Comparison of ENCODE assay signal across 19 mouse cellular contexts in the genomic region with DNA sequence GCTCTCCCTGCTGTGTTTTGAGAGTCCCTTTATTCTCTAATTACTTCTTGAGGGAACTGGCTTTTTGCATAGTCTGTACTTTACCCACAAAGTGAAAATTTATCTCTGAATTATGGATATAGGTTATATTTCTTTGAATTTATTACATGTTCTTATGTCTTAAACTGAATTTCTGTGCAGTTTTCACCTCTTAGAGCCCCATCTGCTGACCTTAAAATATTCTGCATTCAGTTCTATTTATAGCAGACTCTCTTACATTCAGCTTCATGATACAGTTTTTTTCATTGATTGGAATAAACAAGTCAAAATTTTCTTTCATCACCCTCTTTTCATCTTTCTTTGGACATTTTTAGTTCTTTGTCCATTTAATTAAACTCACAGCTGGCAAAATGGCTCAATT.
DNase-seq lines count a peak whose midpoint lies in the region; ATAC-seq and TF ChIP-seq lines count a peak whose summit lies in the region.
"Had no signal": no experiment of that assay in that cellular context is flagged by ENCODE, and none has a peak within 500 bp of the region (broad histone marks: within the 10 kb centered on the region; RNA-seq: fewer than 3 reads in every experiment).

No protein-coding gene starts in this region.

- H3K9ac ChIP-seq in forebrain, postnatal 0 days, result no peak overlapping the region
- no peak overlapping the region for H3K9ac ChIP-seq in forebrain, embryonic 15.5 days (replicated peaks)
- H3K9ac ChIP-seq in midbrain, postnatal 0 days (replicated peaks; ENCODE audit: low read length, poor library complexity, severe bottlenecking), result no peak overlapping the region
- no peak overlapping the region for H3K9ac ChIP-seq in midbrain, embryonic 11.5 days (ENCODE audit: low read length)
- H3K9ac ChIP-seq: embryonic facial prominence, embryonic 12.5 days; forebrain, embryonic 13.5 days had no signal

- no peaks in the 10 kb centered on the region for H3K9me3 ChIP-seq in forebrain, postnatal 0 days (ENCODE audit: low read length)
- no peaks in the 10 kb centered on the region for H3K9me3 ChIP-seq in forebrain, embryonic 15.5 days
- H3K9me3 ChIP-seq in midbrain, postnatal 0 days (ENCODE audit: low read length), result no peaks in the 10 kb centered on the region
- H3K9me3 ChIP-seq in midbrain, embryonic 11.5 days (ENCODE audit: control insufficient read depth, low read length), result no peaks in the 10 kb centered on the region
- H3K9me3 ChIP-seq: embryonic facial prominence, embryonic 10.5 days; embryonic facial prominence, embryonic 12.5 days; forebrain, embryonic 13.5 days had no signal

- no peak overlapping the region for H3K4me3 ChIP-seq in forebrain, postnatal 0 days (ENCODE audit: low read depth, low read length)
- H3K4me3 ChIP-seq in forebrain, embryonic 15.5 days, result no peak overlapping the region
- no peak overlapping the region for H3K4me3 ChIP-seq in midbrain, postnatal 0 days (ENCODE audit: low read depth, low read length)
- no peak overlapping the region for H3K4me3 ChIP-seq in midbrain, embryonic 11.5 days (ENCODE audit: low read depth, low read length)
- H3K4me3 ChIP-seq: embryonic facial prominence, embryonic 10.5 days; embryonic facial prominence, embryonic 12.5 days; forebrain, embryonic 13.5 days had no signal

- DNase-seq in forebrain, postnatal 0 days, result no peak
- DNase-seq in midbrain, postnatal 0 days (ENCODE audit: low spot score), result peak; percentile 10
- DNase-seq in midbrain, embryonic 11.5 days (ENCODE audit: low spot score, missing footprints), result no peak
- DNase-seq in brain, embryonic 14.5 days (ENCODE audit: low read depth), result peak; percentile 7
- DNase-seq in cerebellum, adult 8-10 months, result no peak
- DNase-seq: adrenal gland, adult 2 months; adrenal gland, postnatal 10 days; adrenal gland, postnatal 25 days; cerebellum, adult 11 months; cerebellum, adult 18-20 months; cerebellum, adult 9-10 months; cerebellum, postnatal 10 days; cerebellum, postnatal 25 days had no signal

- TF ChIP-seq CTCF in forebrain, postnatal 0 days (IDR thresholded peaks at IDR 0.05; ENCODE audit: low read depth), result no peak
- peak; percentile 55 for TF ChIP-seq CTCF in midbrain, postnatal 0 days (IDR thresholded peaks at IDR 0.05)
- TF ChIP-seq CTCF in brain, embryonic 14.5 days (IDR thresholded peaks at IDR 0.05; ENCODE audit: borderline replicate concordance, extremely low read depth, insufficient read depth, insufficient read length), result no peak

- no peaks in the 10 kb centered on the region for H3K4me1 ChIP-seq in forebrain, postnatal 0 days (ENCODE audit: insufficient read depth)
- no peaks in the 10 kb centered on the region for H3K4me1 ChIP-seq in forebrain, embryonic 15.5 days
- H3K4me1 ChIP-seq in midbrain, postnatal 0 days (ENCODE audit: insufficient read depth, low read length), result no peaks in the 10 kb centered on the region
- no peaks in the 10 kb centered on the region for H3K4me1 ChIP-seq in midbrain, embryonic 11.5 days (ENCODE audit: control insufficient read depth, insufficient read depth, low read length)
- H3K4me1 ChIP-seq: embryonic facial prominence, embryonic 10.5 days; embryonic facial prominence, embryonic 12.5 days; forebrain, embryonic 13.5 days had no signal

- ATAC-seq in forebrain, postnatal 0 days, result peak; percentile 56
- ATAC-seq in forebrain, embryonic 15.5 days (replicated peaks), result no peak
- ATAC-seq in midbrain, postnatal 0 days (ENCODE audit: low FRiP score), result no peak
- ATAC-seq in midbrain, embryonic 11.5 days (ENCODE audit: low FRiP score), result no peak
- ATAC-seq: forebrain, embryonic 13.5 days; forebrain, embryonic 16.5 days; Patski had no signal

- no peaks in the 10 kb centered on the region for H3K36me3 ChIP-seq in forebrain, postnatal 0 days (ENCODE audit: insufficient read depth)
- no peaks in the 10 kb centered on the region for H3K36me3 ChIP-seq in forebrain, embryonic 15.5 days
- no peaks in the 10 kb centered on the region for H3K36me3 ChIP-seq in midbrain, postnatal 0 days (ENCODE audit: insufficient read depth, low read length)
- no peaks in the 10 kb centered on the region for H3K36me3 ChIP-seq in midbrain, embryonic 11.5 days (ENCODE audit: control insufficient read depth, insufficient read depth, low read length)
- H3K36me3 ChIP-seq: embryonic facial prominence, embryonic 10.5 days; embryonic facial prominence, embryonic 12.5 days had no signal

- no peak overlapping the region for H3K4me2 ChIP-seq in forebrain, postnatal 0 days (ENCODE audit: low read depth)
- H3K4me2 ChIP-seq in forebrain, embryonic 15.5 days (replicated peaks), result no peak overlapping the region
- H3K4me2 ChIP-seq in midbrain, postnatal 0 days (ENCODE audit: low read depth, low read length, poor library complexity, severe bottlenecking), result no peak overlapping the region
- no peak overlapping the region for H3K4me2 ChIP-seq in midbrain, embryonic 11.5 days
- H3K4me2 ChIP-seq: embryonic facial prominence, embryonic 12.5 days; forebrain, embryonic 13.5 days had no signal

- H3K27me3 ChIP-seq in forebrain, postnatal 0 days (ENCODE audit: insufficient read depth, low read length), result no peaks in the 10 kb centered on the region
- H3K27me3 ChIP-seq in forebrain, embryonic 15.5 days, result no peaks in the 10 kb centered on the region
- H3K27me3 ChIP-seq in midbrain, postnatal 0 days (ENCODE audit: insufficient read depth, low read length), result no peaks in the 10 kb centered on the region
- H3K27me3 ChIP-seq in midbrain, embryonic 11.5 days (ENCODE audit: control insufficient read depth, insufficient read depth, low read length), result no peaks in the 10 kb centered on the region
- H3K27me3 ChIP-seq: embryonic facial prominence, embryonic 12.5 days; forebrain, embryonic 13.5 days; Patski had no signal

- no peak overlapping the region for H3K27ac ChIP-seq in forebrain, postnatal 0 days (ENCODE audit: low read depth, low read length)
- H3K27ac ChIP-seq in forebrain, embryonic 15.5 days (replicated peaks), result no peak overlapping the region
- no peak overlapping the region for H3K27ac ChIP-seq in midbrain, postnatal 0 days (ENCODE audit: low read depth, low read length)
- H3K27ac ChIP-seq in midbrain, embryonic 11.5 days (ENCODE audit: low read depth, low read length), result no peak overlapping the region
- H3K27ac ChIP-seq: embryonic facial prominence, embryonic 10.5 days; embryonic facial prominence, embryonic 12.5 days; forebrain, embryonic 13.5 days had no signal

- no peak for TF ChIP-seq POLR2A in brain, embryonic 14.5 days (IDR thresholded peaks at IDR 0.05; ENCODE audit: borderline replicate concordance, extremely low read depth, insufficient read depth, insufficient read length, poor library complexity, severe bottlenecking)

Comparison
In these comparisons a context has a peak if more than half of its experiments do, and no peak if none do; other contexts are left out.
1. DNase-seq: peak in midbrain, postnatal 0 days (single experiment) and brain, embryonic 14.5 days (single experiment); none in forebrain, postnatal 0 days (single experiment), midbrain, embryonic 11.5 days (single experiment) and cerebellum, adult 8-10 months (single experiment).